Mouse (Mus musculus): ENCODE measurements around the gene Vhl.

The Vhl gene

DNA sequence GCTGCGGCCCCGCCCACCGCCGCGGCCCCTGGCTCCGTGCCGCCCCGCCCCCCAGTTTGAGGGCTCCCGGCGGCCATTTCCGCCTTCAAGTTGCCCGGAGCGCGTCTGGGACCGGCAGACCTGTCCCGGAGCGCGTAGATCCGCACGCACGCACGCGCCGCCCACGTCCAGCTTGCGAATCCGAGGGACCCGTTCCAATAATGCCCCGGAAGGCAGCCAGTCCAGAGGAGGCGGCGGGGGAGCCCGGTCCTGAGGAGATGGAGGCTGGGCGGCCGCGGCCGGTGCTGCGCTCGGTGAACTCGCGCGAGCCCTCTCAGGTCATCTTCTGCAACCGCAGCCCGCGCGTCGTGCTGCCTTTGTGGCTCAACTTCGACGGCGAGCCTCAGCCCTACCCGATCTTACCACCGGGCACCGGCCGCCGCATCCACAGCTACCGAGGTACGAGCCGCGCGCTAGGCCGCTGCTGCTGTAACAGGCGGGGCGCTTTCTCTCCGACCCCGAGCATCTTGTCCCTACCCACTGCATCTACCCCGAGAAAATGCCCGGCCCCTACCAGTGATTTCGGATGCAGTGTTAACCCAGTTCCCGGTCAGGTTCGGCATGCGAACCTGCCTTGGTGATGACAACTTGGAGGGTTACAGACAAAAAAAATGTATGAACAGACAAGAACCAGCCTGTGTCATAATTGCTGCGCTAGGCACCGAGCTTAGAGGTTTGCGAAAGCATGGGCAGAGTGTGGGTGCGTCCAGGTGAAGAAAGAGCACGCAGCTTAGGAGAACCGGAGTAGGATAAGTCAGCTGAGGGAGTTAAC is at the start of gene Vhl:
Vhl (plus strand) TSS at position 19 of the 811 bp plus-strand sequence.
- DNase-seq (ENCODE audit: low spot score in 2 of 2): peak; percentile 92

DNA sequence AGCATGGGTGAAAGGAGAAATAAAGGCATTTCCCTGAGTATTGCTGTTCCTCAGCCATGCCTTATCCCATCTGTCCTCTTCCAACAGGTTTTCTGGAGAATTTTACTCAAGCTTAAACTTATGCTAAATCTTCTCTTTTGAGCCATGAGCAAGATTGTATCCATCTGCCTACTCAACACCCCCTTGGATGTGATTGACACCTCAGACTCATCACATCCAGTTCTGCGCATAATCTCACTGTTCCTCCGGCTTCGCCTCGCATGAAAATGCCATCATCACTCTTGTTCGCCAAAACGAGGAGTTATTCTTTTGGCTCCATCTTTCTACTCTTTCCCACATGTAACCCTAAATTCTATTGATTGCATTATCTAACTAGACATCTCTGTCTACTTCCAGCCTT is 47.7 kb upstream of the Vhl start:
- no peak for DNase-seq (ENCODE audit: low spot score in 2 of 2)

DNA sequence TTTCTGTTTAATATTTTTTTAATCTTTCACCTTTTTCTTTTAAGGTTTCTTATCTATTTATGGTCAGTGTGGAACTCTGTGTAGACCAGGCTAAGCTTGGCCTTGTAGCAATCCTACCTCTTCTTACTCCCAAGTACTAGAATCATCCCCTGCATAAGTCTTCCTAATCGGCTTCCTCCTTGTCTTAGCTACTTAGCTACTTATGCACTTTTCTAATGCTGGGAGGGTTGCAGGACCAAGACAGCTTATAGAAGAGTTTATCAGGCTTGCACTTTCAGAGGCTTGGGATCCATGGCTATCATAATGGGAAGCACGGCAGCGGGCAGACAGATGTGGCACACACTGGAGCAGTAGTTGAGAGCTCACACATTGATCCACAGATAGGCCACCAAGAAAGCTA is 44.5 kb upstream of the Vhl start:
- no peak for DNase-seq (ENCODE audit: low spot score in 2 of 2)

DNA sequence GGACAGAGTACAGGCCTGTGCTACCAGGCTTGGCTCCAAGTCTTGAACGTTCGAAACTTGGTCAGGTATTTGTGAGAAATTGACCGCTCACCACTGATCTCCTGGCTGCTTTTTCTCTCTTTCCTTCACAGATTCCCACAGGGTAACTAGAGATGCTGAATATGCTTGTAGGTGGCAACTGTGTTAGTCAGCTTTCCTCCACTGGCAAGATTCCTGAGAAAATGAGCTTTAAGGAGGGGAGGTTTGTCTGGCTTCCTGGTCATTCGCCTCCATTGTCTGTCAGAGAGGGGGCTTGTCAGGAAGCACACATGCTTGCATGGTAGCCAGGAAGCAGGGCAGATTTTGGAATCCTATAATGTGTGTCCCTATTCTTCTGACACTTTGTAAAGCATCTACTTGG is 40.7 kb upstream of the Vhl start:
- DNase-seq (ENCODE audit: low spot score in 2 of 2): no peak

DNA sequence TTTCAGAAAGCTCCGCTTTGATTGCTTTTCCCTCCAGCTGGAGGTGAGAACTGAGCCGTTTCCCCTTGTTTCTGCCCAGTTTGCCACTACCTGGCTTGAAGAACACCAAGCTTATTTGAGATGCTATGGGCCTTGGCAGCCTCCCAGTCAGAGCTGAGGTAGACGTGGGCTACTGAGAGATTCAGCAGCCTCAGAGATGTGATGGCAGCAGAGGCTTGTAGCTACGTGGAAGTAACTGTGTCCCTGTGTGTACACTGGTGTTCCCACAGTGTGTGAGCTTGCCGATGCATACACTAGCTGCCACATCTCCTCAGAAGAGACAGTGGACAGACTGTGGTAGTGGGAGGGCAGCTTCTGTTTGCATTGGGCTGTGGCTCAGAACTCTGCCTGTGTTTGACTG is 38.7 kb upstream of the Vhl start:
- DNase-seq (ENCODE audit: low spot score in 2 of 2): no peak

DNA sequence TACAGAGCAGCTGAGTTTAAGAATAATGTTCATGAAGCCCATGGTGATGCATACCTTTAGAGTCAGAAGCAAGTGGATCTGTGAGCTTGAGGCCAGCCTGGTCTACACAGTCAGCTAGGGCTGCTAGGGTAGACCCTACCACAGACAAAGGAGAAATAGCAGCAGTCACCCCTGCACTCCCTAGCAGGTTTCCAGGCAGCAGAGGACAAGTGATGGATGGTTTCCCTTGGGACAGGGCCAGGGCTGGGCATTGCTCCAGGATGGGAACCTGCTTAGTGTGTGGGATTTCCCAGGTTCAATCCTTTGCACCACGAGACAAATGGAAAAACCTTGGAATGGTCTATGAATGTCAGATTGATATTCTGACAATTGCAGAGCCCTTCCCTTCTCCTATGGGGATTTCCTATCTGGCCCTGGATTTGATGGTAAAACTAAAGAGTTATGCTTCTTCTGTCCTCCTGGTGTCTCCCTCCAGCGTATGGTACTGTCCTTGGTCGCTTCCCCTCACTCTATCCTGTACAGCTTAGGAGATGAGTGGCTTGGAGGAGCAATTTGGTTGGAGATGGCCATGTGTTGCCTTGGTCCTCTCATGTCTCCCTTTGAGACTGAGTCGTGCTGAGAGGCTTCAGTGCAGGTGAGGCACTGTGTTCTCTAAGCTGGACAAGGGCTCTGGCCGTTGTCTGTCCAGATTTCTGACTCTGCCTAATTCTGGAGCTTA is 37.1 kb upstream of the Vhl start:
- no peak for DNase-seq (ENCODE audit: low spot score in 2 of 2)

DNA sequence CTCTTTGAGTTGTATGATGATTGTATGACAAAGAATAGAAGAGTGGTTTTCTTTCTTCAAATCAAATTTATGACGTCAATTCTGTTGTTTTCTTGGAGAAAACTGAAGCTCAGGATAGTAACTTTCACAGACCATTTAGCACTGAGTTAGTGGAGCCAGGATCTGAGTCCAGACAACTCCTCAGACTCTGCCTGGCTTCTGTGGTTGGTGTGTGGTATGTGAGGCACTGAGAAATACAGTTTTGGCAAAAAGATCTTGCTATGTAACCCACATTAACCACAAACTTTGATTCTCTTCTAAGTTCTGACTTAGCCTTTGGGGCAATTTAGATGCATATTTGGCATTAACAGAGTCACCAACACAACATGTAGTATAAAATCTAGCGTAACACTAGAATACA is 31.1 kb upstream of the Vhl start:
- no peak for DNase-seq (ENCODE audit: low spot score in 2 of 2)

DNA sequence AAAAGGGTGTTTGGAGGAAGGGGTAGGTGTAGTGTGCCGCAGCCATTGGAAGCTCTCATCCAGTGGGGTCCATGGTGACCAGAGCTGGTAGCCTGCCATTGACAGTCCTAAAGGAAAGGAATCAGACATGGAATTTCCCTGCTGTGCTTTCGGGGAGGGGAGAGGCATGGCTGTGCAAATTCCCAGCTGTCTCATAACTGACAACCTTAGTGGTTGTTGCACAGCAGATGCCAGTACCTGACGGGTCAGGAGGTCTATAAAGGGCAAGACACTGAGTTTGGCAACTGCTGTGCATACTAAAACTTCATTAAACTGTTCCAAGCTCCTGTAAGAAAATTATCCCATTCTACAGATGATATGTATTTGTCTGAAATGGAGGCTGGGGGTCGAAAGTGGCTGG is 25.8 kb upstream of the Vhl start:
- DNase-seq (ENCODE audit: low spot score in 2 of 2): no peak

DNA sequence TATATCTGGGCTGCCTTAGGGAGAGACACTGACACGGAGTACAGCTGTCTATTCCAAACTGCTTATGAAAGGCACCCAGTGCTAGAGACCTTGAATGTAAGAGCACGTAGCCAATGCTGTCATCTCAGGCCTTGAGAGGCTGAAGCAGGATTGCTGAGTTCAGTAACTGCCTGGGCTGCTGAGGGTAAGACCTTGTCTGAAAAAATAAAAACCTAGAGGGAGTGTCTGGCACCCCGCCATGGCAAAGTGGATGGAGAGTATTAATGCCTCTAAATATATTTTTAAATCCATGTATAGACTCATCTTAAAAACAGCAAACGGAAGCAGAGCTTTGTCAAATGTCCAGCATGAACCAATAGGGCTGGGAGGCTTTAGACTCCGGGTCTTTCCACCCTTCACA is 23.9 kb upstream of the Vhl start:
- no peak for DNase-seq (ENCODE audit: low spot score in 2 of 2)

DNA sequence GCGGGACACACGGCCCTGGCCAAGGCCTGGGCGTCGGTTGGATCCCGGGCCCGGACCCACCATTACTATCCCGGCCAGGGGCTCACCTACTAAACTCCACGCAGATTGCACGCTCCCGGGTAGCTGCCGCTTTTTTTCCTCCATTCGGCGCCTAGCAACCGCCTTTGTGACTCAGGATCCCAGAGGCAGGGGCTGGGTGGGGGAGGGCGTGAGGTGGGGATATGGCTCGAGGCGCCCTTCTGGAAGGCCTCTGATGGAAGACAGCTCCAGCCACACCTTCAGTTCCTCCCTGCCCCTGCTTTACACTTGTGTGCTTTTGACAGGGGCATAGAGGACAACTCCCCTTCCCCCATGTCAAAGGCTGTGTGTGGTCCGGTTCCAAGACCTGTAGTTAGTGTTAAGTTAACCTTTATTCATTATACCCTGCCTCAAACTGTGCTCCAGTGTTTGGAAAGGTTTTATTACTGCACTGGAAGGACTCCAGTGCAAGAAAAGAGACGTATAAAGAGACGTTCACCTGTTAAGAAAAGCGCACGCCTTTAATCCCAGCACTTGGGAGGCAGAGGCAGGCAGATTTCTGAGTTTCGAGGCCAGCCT is 23.1 kb upstream of the Vhl start, which contains the start of gene Fancd2os:
Fancd2os (minus strand) TSS at position 173 of the 597 bp plus-strand sequence.
- DNase-seq (ENCODE audit: low spot score in 2 of 2): no peak

DNA sequence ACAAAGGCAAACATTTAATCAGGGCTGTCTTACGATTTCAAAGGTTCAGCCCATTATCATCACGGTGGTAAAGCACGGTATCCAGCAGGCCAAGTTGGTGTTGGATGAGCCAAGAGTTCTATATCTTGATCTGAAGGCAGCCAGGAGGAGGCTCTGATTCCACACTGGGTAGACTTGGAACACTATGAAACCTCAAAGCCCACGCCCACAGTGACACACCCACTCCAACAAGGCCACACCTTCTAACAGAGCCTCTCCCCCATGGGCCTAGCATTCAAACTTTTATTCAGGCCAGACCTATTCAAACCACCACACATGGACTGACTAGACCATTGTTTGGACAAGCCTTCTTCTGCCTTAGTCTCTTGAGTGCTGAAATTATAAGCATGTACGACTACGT is 20.9 kb upstream of the Vhl start:
- no peak for DNase-seq (ENCODE audit: low spot score in 2 of 2)

DNA sequence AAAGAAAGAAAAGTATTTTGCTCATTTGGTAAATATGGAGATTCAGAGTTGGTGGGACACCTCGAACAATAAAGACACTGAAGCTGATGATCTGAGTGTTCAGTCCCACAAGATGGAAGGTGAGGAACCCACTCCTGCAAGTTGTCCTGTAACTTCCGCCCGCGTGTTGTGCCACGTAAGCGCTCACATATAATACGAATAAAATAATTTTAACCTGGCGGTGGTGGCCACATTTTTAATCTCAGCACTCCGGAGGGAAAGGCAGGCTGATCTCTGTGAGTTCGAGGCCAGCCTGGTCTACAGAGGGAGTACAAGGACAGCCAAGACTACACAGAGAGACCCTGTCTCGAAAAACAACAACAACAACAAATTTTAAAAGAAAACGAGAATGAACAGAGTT is 19.8 kb upstream of the Vhl start:
- no peak for DNase-seq (ENCODE audit: low spot score in 2 of 2)

DNA sequence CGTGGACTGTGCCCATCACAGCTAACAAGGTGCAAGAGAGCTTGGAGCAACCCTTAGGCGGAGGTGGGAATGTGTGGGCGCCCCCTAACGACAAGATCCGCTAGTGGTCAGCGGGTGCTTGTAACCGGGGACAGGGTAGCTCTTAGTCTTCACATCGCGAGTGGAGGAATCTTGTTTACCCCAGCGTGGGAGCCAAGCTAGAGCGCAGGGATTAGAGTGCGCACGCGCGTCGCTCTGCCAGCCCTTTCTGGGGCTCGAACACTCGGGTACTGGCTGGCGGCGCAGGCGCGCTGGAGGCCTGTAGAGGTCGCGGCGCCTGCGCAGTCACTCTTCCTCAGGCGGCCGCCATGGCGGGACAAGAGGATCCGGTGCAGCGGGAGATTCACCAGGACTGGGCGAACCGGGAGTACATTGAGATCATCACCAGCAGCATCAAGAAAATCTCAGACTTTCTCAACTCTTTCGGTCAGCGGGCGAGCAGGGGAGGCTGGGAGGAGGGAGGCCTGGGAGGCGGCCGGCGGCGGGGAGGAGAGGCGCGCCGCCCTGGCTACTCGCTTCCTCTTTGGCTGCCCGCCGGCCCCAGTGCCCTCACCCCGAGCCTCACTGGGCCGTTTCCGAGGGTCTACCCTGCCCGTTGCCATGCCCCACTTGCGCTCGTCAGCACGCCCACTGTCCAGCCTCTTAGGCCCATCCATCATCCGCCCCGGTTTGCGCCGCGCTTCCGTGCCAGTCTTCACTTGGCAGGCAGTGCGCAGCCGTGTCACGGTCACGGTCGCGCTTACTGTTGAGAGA is 19.1 kb upstream of the Vhl start, which contains the start of gene Brk1:
Brk1 (plus strand) TSS at position 341 of the 792 bp plus-strand sequence.
- DNase-seq (ENCODE audit: low spot score in 2 of 2): peak; percentile 90 to 93

DNA sequence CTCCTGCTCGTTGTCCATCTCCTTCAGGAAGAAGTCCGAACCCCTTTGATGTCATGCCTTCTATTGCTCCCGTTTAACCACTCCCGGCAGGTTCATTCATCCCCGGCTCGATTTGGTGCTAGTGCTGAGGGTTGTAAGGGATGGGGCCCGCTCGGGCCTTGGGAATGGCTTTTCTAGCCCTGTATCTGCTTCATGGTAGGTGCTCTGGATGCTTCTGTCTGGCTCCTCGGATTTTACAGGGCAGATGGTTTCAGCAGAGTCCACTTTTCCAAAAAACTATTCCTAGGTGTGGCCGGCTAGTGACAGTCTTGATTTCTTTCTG is 18.6 kb upstream of the Vhl start:
- no peak for DNase-seq (ENCODE audit: low spot score in 2 of 2)

DNA sequence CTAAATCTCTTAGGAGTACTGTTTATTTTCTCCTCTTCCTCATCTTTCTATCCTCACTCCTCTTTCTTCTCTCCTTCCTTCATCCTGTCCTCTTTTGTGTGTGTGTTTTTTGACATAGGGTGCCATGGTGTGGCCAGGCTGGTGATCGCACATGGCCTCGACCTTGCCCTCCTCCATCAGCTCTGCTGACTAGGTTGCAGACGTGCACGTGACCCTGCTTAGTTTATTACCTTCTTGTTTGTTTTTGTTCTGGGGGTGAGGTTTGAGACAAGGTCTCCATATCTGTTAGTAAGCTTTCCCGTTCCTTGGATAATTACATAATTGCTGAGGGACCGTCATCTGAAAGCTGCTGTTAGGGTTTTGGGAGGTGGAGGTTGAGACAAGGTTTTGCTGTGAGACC is 14.9 kb upstream of the Vhl start:
- no peak for DNase-seq (ENCODE audit: low spot score in 2 of 2)

DNA sequence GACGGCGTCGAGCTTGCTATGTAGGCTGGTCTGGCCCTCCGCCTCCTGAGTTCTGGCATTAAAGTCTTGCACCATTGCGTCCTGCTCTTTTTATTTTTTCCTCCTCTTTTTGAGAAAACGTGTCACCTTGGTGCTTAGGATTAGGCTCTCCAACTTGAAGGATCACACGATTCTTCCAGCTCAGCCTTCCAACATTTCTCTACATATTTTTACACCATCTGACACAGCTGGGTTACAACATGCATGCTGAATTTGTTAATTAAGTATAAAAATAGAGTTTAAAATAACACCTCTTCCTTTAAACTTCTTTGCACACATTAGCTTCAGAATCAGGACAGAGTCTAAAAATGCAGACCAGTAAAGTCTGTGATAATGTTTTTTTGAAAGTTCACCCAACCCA is 14.5 kb upstream of the Vhl start:
- no peak for DNase-seq (ENCODE audit: low spot score in 2 of 2)

DNA sequence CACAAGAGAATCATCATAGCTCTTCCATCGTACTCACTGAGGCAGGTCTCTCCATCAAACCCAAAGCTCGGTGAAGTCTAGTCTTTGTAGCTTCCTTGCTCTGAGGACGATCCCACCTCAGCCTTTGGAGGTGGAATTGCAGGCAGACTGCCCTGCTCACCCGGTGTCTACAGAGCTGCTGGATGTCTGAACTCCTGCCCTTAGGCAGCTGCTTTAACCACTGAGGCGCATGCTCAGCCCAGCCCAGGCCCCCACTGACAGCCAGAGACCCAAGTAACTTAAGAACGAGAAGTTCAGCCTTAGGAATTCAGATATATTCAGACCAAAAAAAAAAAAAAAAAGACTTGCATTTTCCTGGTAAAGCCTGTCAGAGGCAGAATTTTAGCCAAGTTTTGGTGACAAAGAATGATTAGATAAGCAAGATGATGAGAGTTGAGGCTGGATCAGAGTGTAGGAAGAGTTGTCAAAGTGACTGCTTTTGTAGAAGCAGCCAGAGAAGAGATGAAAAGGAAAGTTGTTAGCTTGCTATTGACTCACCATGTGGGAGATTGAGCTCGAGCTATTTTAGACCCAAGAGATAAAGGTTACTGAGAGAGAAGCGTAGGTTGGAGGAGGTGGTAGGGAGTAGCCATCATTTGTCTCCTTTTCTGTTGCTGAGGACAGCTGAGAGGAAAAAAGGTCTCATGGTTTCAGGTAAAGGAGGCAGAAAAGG is 11.3 kb upstream of the Vhl start:
- no peak for DNase-seq (ENCODE audit: low spot score in 2 of 2)

DNA sequence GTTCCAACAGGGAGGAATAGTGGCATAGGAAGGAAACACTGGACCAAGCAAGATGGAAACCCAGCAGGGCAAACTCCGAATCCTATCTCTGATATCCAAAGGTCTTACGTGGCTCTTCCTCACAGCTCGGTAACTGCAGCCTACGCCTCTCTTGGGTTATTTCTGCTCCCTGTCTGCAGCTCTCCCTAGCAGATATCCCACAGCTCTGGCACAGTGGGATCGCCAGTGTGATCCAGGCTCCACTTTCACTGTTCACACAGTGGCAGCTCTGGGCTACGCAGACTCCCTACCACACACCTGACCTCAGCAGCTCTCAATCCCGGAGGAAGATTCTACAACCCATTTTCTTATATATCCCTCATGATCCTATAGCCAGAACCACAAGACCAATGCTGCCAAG is 9.6 kb upstream of the Vhl start:
- DNase-seq (ENCODE audit: low spot score in 2 of 2): no peak

DNA sequence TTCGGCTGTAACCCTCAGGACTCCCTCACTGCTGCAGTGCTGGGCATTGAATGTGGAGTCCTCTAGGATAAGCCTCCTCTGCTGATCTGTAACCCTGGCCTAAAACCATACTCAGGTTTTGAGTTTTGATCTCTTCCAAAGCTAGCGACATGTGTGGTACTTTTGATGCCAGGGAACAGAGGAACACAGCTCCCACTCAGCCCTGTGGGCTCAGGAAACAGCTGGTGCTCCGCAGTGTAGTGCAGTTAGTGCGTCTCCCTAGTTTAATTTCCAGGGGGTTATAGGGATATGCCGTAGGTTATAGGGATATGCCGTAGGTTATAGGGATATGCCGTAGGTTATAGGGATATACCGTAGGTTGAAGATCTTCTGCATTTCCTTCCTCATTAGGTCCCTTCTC is 8.8 kb upstream of the Vhl start:
- no peak for DNase-seq (ENCODE audit: low spot score in 2 of 2)

DNA sequence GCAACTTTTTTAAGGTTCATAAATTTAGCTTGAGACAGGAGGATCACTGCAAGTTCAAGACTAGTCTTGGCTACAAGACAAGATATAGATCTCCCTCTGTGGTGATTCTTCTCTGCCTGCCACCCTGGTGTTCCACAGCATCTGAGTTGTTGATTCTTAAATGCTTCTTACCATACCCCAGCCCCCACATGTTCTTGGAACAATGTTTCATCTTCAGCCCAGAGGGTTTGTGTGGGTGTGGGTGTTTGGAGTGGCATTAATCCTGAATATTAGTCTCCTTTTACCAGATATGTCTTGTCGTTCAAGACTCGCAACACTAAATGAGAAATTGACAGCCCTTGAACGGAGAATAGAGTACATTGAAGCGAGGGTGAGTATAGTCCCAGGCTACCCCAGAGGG is 8.3 kb upstream of the Vhl start:
- DNase-seq (ENCODE audit: low spot score in 2 of 2): no peak

DNA sequence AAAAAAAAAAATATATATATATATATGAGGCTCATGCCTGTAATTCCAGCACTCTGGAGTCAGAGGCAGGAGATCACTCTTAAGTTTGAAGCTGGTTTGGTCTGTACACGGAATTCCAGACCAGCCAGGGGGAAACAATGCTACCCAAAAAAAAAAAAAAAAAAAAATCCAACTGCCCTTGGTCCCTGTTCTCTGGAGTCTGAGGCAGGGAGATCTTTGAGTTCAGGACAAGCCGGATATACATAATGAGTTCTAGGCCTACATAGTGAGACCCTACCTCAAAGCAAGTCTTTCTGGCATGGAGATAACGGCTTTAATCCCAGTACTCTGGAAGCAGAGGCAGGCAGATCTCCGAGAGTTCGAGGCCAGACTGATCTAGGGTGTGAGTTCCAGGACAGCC is 373 bp upstream of the Vhl start:
- no peak for DNase-seq (ENCODE audit: low spot score in 2 of 2)
